Mouse (Mus musculus) neural tube, embryonic 11.5 days (tissue): Measurements from ENCODE around the gene Cdh12. TPM values are rescaled to one million over a fixed set of nuclear protein-coding genes. Genes with fewer than 3 reads are reported as not detected.
"Not testable (repeated sequence)": the region's sequence is repeated elsewhere in the genome, so short reads cannot be mapped to it uniquely, and the experiment has no call there.

Source experiments
- ATAC-seq: fragments of 200-750 bp; cut with Nextera tagmentation; 2 replicates; pipeline ENCODE4 v1.8.0; 2017; ENCODE audit warnings: moderate number of reproducible peaks, mild to moderate bottlenecking, moderate TSS enrichment, moderate library complexity; ENCODE audit not compliant: insufficient read depth, low FRiP score, low TSS enrichment
- DNase-seq: peaks from one replicate; pipeline ENCODE4 v3.0.0-alpha.2; 2015; ENCODE audit warnings: low spot score
- H3K27ac ChIP-seq: fragments of 300-500 bp; sonication (generic); 2 replicates; pipeline ENCODE4 v1.5.1; 2014; ENCODE audit warnings: low read depth, mild to moderate bottlenecking, low read length
- H3K27me3 ChIP-seq: fragments of 300-500 bp; sonication (generic); 2 replicates; pipeline ENCODE4 v1.6.1; 2014; ENCODE audit warnings: mild to moderate bottlenecking, low read length, mixed read lengths; ENCODE audit not compliant: control insufficient read depth, insufficient read depth
- H3K36me3 ChIP-seq: fragments of 300-500 bp; sonication (generic); 2 replicates; pipeline ENCODE4 v1.6.1; 2014; ENCODE audit warnings: mild to moderate bottlenecking, low read length, moderate library complexity, mixed read lengths; ENCODE audit not compliant: control insufficient read depth, insufficient read depth
- H3K4me1 ChIP-seq: fragments of 300-500 bp; sonication (generic); 2 replicates; pipeline ENCODE4 v1.6.1; 2014; ENCODE audit warnings: low read length, mixed read lengths; ENCODE audit not compliant: control insufficient read depth, insufficient read depth
- H3K4me2 ChIP-seq: fragments of 300-500 bp; sonication (generic); 2 replicates; pipeline ENCODE4 v1.6.1; 2014; ENCODE audit warnings: low read depth, mild to moderate bottlenecking, moderate library complexity
- H3K4me3 ChIP-seq: fragments of 300-500 bp; sonication (generic); 2 replicates; pipeline ENCODE4 v1.5.1; 2014; ENCODE audit warnings: low read depth, low read length
- H3K9ac ChIP-seq: fragments of 300-500 bp; sonication (generic); 2 replicates; pipeline ENCODE4 v1.6.1; 2014; ENCODE audit warnings: mild to moderate bottlenecking, low read length
- H3K9me3 ChIP-seq: fragments of 300-500 bp; sonication (generic); 2 replicates; pipeline ENCODE4 v1.6.1; 2016; ENCODE audit warnings: low read length; ENCODE audit not compliant: control insufficient read depth
- WGBS: fragments of 180-500 bp; shearing (Covaris S2); extraction: QIAGEN DNeasy Blood & Tissue Kit; methylation state at CpG from one replicate; pipeline ENCODE4 v1.1.7; 2014; 5-methylcytosine and 5-hydroxymethylcytosine counted together
- polyA plus RNA-seq: library from polyadenylated mRNA; unstranded; fragments of >200 nt; fragmentation: Nextera tagmentation; extraction: Ambion mirVana; gene quantifications from 2 replicates; pipeline ENCODE4 v1.2.1, GENCODE M21; 2014

The Cdh12 gene
- polyA plus RNA-seq, 1 experiment from 2014 or later, result 2.5 TPM

DNA sequence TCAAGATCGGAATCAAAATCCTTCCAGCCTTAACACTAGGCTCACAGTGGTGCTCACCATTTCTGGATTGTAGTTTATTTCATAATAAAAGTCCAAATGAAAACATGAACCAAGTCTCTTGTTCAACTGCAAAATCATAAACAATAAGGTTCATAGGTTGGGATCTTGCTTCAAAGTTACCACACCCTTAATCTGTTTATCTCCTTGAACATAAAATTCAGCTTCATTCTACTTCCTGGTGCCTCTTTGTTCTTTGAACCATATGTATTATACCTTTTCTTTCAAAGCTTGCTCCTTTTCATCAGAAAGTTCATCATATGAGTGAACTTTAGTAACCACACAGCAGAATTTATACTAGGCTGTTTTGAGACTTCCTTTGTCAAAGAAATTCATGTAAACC, 614.6 kb downstream of the Cdh12 start:
- Histone ChIP-seq H3K27ac (no peak overlapping the region), H3K36me3 (no peaks in the 10 kb centered on the region), H3K4me1 (no peaks in the 10 kb centered on the region), H3K4me2 (no peak overlapping the region), H3K27me3 (no peaks in the 10 kb centered on the region), H3K9me3 (no peaks in the 10 kb centered on the region), H3K9ac (no peak overlapping the region), H3K4me3 (no peak overlapping the region)
- ATAC-seq (no peak), DNase-seq (no peak)
- 85% methylated on average over 1 of the region's 1 CpGs for WGBS

DNA sequence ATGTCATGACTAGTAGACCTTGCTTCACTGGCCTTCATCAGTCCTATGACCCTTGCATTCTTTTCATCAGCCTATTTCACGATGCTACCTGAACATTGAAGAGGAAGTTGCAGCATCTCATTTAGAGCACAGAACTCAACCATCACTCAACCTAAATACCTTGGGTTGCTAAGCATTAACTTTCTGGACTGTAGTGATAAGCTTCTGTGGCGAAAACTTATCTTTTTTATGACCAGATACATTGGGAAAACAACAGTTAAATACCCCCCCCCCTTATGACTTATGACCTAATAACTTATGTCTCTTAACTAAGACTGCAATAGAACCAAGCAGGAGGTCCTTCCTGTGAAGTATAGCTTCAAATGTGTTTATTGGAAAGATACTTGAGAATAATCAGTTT, 620.2 kb downstream of the Cdh12 start:
- no peak overlapping the region for H3K9ac ChIP-seq
- H3K36me3 ChIP-seq, result no peaks in the 10 kb centered on the region
- no peaks in the 10 kb centered on the region for H3K9me3 ChIP-seq
- 87% methylated on average over 2 of the region's 2 CpGs for WGBS
- DNase-seq (no peak), ATAC-seq (no peak)
- H3K4me2 ChIP-seq, result no peak overlapping the region
- H3K27me3 ChIP-seq, result no peaks in the 10 kb centered on the region
- H3K4me3 ChIP-seq, result no peak overlapping the region
- H3K4me1 ChIP-seq, result no peaks in the 10 kb centered on the region
- no peak overlapping the region for H3K27ac ChIP-seq

DNA sequence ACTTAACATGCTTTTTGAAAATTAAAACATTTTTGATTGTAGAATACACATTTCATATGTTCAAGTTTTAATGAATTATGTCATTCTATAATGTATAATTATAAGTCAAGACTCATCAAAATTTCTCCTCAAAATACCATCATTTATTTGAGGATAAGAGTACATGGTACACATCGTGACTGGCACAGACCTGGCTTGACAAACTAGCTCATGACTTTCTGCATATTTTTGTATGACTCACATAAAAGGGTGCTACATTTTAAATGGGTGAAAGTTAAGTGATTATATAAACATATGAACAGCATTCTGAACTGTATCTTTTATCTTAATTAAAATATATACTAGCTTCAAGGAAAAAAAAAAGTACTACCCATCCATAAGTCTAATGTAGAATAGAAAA, 643.8 kb downstream of the Cdh12 start:
- Histone ChIP-seq H3K9me3 (no peaks in the 10 kb centered on the region), H3K4me3 (no peak overlapping the region), H3K36me3 (no peaks in the 10 kb centered on the region), H3K4me1 (no peaks in the 10 kb centered on the region), H3K27ac (no peak overlapping the region), H3K9ac (no peak overlapping the region), H3K27me3 (no peaks in the 10 kb centered on the region), H3K4me2 (no peak overlapping the region)
- no peak for ATAC-seq
- 96% methylated on average over 1 of the region's 1 CpGs for WGBS
- DNase-seq, result no peak

DNA sequence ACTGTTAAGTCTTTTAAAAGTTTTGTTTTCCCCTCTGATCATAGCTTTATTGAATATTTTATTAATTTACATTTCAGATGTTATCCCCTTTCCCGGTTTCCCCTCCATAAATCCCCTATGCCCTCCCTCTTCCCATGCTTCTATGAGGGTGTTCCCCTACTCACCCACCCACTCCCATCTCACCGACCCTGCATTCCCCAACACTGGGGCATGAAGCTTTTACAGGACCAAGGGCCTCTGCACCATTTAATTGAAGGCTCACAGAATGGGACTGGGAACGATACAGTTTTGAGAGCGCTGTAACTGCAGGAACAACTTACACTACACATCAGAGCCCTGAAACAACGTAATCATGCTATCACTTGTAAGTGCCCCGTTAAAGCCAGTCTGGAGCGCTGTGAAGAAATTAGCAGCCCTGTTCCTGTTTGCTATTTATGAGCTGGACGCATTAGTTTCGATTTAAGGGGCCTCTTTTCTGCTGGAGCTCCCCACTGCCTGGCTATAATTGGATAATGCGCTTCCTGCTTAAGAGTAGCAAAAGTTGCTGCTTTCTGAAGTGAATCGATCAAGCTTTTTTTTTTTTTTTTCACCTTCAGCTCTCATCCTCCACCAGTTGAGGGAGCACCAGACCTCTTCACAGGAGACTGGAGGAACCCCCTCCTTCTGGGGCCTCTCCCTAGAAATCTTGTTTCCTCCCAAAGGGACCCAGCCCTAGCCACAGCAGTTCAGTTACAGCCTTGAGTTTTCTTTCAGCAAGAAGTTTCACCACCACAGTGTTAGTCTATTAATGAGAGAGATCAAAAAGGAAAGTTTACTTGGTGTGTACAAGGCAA, 660.2 kb downstream of the Cdh12 start:
- H3K9me3 ChIP-seq, result no peaks in the 10 kb centered on the region
- WGBS, result 18% methylated on average over 11 of the region's 11 CpGs
- DNase-seq (peak; percentile 22), ATAC-seq (0 out of 2 replicates have a peak, but pooled peaks have one; percentile 54)
- H3K4me1 ChIP-seq, result no peaks in the 10 kb centered on the region
- no peak overlapping the region for H3K9ac ChIP-seq
- peak overlapping the region; percentile 28; the same call in 1 of the 2 replicates for H3K4me2 ChIP-seq
- no peak overlapping the region for H3K27ac ChIP-seq
- no peaks in the 10 kb centered on the region for H3K27me3 ChIP-seq
- no peaks in the 10 kb centered on the region for H3K36me3 ChIP-seq
- no peak overlapping the region for H3K4me3 ChIP-seq

DNA sequence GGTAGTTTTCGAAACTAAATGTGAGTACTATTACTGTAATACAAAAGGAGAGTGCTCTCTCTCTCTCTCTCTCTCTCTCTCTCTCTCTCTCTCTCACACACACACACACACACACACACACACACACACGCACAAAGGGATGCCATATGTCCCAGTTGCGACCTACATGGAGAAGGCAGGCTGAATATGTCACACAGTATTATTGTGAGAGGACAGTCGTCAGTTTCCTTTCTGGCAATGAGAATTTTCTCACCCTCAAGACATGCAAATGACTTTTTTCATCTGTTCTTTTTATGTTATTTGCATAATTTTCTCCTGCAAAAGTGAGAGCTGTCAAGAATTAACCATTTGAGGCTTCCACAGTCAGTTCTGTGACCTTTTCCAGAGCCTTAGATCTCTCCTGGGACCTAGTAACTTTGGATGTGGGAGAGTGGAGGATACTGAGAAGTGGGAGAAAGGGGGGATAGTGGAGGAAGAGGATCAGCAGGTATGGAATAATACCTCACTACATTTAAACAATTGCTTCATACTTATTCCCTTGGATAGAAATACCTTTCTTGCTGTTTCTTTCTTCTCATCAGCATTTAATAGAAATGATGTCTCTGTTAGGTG, 660.9 kb downstream of the Cdh12 start:
- ATAC-seq (no peak), DNase-seq (no peak)
- WGBS, result 73% methylated on average over 4 of the region's 4 CpGs
- Histone ChIP-seq H3K27me3 (no peaks in the 10 kb centered on the region), H3K9ac (no peak overlapping the region), H3K9me3 (no peaks in the 10 kb centered on the region), H3K4me1 (no peaks in the 10 kb centered on the region), H3K27ac (no peak overlapping the region), H3K4me3 (no peak overlapping the region), H3K36me3 (no peaks in the 10 kb centered on the region), H3K4me2 (no peak overlapping the region)

DNA sequence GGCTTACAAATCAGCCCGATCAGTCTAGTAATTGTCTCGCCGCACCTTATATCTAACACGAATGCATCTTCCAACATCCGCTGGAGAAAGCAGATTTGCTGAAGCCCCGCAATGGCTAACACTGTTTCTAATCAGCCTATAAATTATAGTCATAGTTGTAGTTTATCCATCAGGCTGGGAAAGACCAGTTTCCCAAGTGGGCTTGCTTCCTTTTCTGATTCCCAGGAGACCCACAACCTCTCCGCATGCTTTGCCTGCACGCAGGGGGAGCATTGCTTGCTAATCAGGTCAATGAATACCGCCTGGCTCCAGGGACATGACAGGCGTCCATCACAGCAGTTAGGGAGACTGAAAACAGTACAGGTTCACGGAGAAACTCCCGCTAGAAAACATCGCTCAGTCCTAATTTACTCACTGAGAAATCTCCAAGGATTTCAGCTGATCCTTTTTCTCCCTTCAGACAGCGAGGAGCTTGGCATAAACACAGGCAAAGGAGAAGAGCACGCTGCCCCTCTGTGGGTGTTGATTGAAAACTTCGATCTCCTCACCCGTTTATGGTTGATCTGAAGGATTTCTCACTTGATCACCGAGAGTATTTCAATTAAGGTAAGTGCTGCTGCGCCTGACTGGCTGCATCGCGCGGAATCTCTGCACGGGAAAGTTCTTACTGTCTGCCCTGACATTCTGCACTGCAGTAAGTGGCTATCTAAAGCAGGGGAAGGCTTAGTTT, 662.0 kb downstream of the Cdh12 start:
- H3K9me3 ChIP-seq, result no peaks in the 10 kb centered on the region
- peak overlapping the region; percentile 29; the same call in 1 of the 2 replicates for H3K9ac ChIP-seq
- H3K27ac ChIP-seq, result no peak overlapping the region
- peak overlapping the region; percentile 25 for H3K4me3 ChIP-seq
- peak overlapping the region; percentile 63 for H3K4me2 ChIP-seq
- ATAC-seq (no peak), DNase-seq (peak; percentile 34)
- 15% methylated on average over 23 of the region's 23 CpGs for WGBS
- no peaks in the 10 kb centered on the region for H3K36me3 ChIP-seq
- no peaks in the 10 kb centered on the region for H3K27me3 ChIP-seq
- no peaks in the 10 kb centered on the region for H3K4me1 ChIP-seq

DNA sequence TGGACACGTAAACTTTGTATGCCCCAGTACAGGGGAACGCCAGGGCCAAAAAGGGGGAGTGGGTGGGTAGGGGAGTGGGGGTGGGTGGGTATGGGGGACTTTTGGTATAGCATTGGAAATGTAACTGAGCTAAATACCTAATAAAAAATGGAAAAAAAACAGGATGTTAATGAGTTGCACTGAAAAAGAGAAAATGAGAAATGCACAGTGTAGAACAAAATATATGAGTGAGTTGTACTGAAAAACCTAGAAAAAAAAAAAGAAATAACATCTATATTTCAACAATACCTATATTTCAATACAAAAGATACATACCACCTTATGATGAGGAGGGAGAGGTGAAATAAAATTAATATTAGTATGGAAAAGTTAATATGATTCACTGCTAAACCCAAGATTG, 665.7 kb downstream of the Cdh12 start:
- peak; percentile 53; the same call in 1 of the 2 replicates for ATAC-seq
- no CpG with 5 or more reads among the region's 2 CpGs for WGBS
- H3K4me1 ChIP-seq, DNase-seq, H3K36me3 ChIP-seq, H3K4me2 ChIP-seq, H3K9ac ChIP-seq, H3K4me3 ChIP-seq, H3K27me3 ChIP-seq, H3K9me3 ChIP-seq, H3K27ac ChIP-seq: not testable (repeated sequence)

DNA sequence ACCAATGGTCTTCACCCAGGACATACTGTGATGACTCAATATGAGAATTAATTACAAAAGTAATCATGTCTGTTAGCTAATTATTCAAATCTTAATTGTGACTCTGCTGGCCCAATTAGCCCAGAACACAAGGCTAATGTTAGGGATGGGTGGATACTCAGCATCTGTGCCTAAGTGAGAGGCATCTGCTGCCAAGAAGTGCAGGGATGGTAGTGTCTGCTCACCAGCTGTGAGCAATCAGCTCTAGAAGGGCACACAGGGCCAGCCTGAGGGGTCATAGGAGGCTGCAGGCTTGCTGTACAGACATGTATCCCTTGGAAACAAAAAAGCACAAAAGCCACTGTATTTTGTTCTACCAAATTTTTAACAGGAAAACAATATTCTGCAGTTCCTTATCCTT, 681.6 kb downstream of the Cdh12 start:
- ATAC-seq (no peak), DNase-seq (no peak)
- no peaks in the 10 kb centered on the region for H3K27me3 ChIP-seq
- no peaks in the 10 kb centered on the region for H3K36me3 ChIP-seq
- no peaks in the 10 kb centered on the region for H3K4me1 ChIP-seq
- no peak overlapping the region for H3K4me3 ChIP-seq
- H3K4me2 ChIP-seq, result no peak overlapping the region
- no peak overlapping the region for H3K9ac ChIP-seq
- H3K9me3 ChIP-seq, result no peaks in the 10 kb centered on the region
- no peak overlapping the region for H3K27ac ChIP-seq
